Mouse (Mus musculus) embryonic stem cell, embryonic (primary cell): ENCODE measurements at regions not wholly inside any gene's neighbourhood (a gene's known extent, or its start where the extent isn't known, plus 50 kb on each side); places are given as distances from the start of the nearest gene placed in this dataset.

Experiments used
- CTCF ChIA-PET, 4 experiments: fragments of 300-600 bp in 2 of 4; fragments of 350-600 bp in 2 of 4; sonication (Branson Sonifier 250); formaldehyde crosslinking; loops; one replicate each; lab custom pipeline; 2022; ENCODE audit warnings: inconsistent platforms in 2 of 4; lab: Charles Lee
- POLR2A ChIA-PET, 4 experiments: fragments of 300-600 bp in 2 of 4; fragments of 350-600 bp in 2 of 4; sonication (Branson Sonifier 250); formaldehyde crosslinking; loops; one replicate each; lab custom pipeline; 2022; ENCODE audit warnings: antibody characterized with exemption in 4 of 4, inconsistent platforms in 1 of 4; lab: Charles Lee

DNA sequence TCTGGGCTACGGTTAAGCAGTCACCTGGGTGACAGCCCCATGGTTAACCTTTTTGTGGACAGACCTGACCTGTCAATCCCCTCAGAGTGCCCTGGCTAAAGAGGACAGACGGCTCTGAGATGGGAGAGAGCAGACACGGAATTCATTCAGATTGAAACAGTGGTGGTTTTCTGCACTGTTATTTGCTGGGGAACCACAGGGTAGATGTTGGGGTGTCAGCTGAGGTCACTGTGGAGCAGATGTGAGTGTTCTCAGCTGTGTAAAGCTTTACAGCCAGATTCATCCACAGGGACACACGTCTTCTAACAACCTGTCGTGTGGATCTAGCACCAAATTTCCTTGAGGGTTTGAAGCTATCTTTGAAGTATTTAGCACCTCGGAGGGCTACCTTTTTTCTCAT, 97.3 kb upstream of the Fut8 start:
- ChIA-PET POLR2A (no interaction called here), CTCF (no interaction called here)

- ChIA-PET POLR2A (no interaction called here), CTCF (no interaction called here)
Measured at GRCm38 (mm10) chr12:77140141-77140540, 97.8 kb upstream of the Fut8 start.

DNA sequence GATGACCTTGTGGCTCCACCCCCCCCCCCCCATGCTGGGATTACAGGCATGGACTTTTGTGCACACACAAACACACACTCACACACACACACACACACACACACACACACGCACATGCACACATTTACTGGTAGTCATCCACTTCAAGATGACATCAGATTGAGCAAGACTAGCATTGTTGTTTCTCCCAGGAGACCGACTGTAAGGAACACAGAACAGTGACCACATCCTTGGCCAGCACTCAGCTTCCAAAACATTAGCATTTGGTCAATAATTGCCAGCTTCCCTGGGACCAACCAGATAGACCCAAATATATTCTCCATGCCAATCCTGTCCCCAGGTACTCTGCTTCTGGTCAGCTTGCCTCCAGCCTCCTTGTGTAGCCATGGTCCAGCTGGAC, 98.2 kb upstream of the Fut8 start:
- CTCF ChIA-PET = interaction anchor here in 1 of 4 experiments (0.6 kb wide), 1 partner anchor 87 kb away, joined by 3 read pairs; no protein-coding TSS in a partner anchor
- POLR2A ChIA-PET = no interaction called here

- POLR2A ChIA-PET = interaction anchor here in 1 of 4 experiments (0.8 kb wide), 1 partner anchor 58 kb away, joined by 4 read pairs; no protein-coding TSS in a partner anchor
- CTCF ChIA-PET = interaction anchor here in 1 of 4 experiments (0.5 kb wide), 1 partner anchor 173 kb away, joined by 3 read pairs; no protein-coding TSS in a partner anchor
Measured at GRCm38 (mm10) chr12:77138506-77139201, 99.3 kb upstream of the Fut8 start.

- CTCF ChIA-PET = interaction anchor here in 1 of 4 experiments (0.6 kb wide), 1 partner anchor 530 kb away, joined by 9 read pairs; no protein-coding TSS in a partner anchor
- POLR2A ChIA-PET = no interaction called here
Measured at GRCm38 (mm10) chr12:77137291-77137830, 100.6 kb upstream of the Fut8 start.

DNA sequence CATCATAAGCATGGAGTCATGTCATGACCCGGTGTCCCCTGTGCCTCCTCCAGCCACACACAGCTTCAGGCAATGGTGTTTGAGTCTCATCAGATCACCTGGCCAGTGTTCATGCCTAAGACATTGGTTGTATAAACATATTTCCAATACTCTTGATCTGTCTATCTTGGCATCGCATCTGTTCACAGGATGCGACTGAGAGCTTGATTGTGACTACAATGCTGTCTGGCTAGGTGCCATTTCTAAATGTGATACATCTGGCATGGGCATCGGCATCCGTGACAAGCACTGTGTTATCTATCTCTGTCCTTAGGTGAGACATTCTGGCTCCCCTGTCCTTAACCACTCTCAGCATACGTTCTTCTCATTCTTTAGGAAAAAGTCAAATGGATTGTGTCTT, 102.3 kb upstream of the Fut8 start:
- ChIA-PET POLR2A (no interaction called here), CTCF (interaction anchor here in 1 of 4 experiments (0.7 kb wide), 1 partner anchor 83 kb away, joined by 5 read pairs; no protein-coding TSS in a partner anchor)

GRCm38 (mm10) chr12:77135067-77135466, 102.9 kb upstream of the Fut8 start:
- POLR2A ChIA-PET = no interaction called here
- CTCF ChIA-PET = no interaction called here

DNA sequence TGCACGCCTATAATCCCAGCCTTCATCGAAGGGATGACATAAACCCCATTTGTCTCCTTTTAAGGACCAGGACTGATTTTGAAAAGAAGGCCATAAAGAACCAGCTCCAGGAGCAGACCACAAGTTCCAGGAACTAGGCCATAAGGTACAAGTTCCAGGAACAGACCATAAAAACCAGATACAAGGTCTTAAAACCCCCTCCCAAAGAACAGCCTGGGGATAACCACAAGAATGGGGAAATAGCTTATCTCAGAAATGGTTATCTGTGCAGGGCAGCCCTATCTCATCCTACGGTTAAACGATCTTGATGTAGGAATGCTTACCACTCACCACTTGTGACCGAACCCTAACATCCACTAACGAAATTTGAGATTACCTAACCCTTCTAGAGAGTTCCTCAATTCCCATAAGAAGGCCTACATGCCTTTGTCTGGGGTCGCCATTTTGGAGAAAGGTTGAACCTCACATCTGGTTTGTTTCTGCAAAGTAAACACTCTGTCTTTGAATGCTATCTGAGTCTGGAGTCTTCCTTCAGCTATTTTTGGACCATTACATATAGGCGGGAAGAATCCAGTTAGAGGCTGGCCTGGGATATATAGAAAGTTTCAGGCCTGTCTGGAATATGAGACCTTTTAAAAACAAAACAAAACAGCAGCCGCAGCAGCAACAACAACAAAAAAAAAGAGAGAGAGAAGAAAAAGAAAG, 103.5 kb upstream of the Fut8 start:
- ChIA-PET CTCF (no interaction called here), POLR2A (no interaction called here)

GRCm38 (mm10) chr12:77133465-77134305, 104.2 kb upstream of the Fut8 start:
- CTCF ChIA-PET = no interaction called here
- POLR2A ChIA-PET = no interaction called here

GRCm38 (mm10) chr12:77131328-77131727, 106.6 kb upstream of the Fut8 start:
- CTCF ChIA-PET = no interaction called here
- POLR2A ChIA-PET = interaction anchor here in 2 of 4 experiments (1.5 kb wide), 2 partner anchors 11 to 12 kb away, joined by 4 to 5 read pairs; no protein-coding TSS in a partner anchor

DNA sequence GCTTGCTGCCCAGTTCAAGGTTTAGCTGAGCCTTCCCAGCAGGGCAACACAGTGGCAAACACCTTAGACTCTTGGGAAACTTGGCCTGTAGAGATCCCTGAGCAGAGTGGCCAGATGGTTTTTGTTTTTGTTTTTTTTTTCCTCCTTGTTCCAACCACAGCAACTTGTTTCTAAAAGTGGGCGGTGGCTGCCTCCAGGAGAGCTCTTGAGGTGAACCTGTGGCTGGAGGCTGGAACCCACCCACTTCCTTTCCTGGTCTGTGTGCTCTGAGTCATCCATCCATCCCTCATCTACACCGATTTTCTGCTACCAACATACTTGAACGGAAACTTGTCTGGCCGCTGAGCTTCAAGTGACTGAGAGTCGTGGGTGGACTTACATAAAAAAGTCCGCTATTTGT, 107.4 kb upstream of the Fut8 start:
- ChIA-PET CTCF (no interaction called here), POLR2A (interaction anchor here in 2 of 4 experiments (1.0 to 1.5 kb wide), 3 partner anchors 12 to 58 kb away, joined by 4 to 5 read pairs (median 4); no protein-coding TSS in a partner anchor)

- ChIA-PET POLR2A (no interaction called here), CTCF (no interaction called here)
Measured at GRCm38 (mm10) chr12:77124267-77124666, 113.7 kb upstream of the Fut8 start.

DNA sequence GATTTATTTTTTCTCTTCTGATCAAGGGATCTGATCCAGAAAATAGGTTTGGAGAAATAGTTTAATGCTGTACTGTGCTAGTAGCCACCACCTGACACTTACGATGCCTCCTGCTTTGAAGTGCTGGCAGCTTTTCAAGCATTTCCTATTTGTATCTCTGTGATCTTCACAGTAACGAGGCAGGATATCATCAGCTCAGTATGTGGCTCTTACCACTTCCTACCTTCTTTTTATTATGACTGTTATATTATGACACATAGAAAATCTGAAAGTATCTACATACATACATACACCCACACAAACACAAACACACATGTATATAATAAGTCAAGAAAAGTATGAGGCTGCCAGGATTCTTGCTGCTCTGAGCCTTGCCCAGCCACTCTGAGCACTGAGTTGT, 124.4 kb upstream of the Fut8 start:
- ChIA-PET POLR2A (no interaction called here), CTCF (no interaction called here)

GRCm38 (mm10) chr12:77112133-77112532, 125.8 kb upstream of the Fut8 start:
- ChIA-PET POLR2A (no interaction called here), CTCF (no interaction called here)

GRCm38 (mm10) chr12:77107251-77107650, 130.7 kb upstream of the Fut8 start:
- POLR2A ChIA-PET = no interaction called here
- CTCF ChIA-PET = no interaction called here

GRCm38 (mm10) chr12:77105887-77106600, 131.9 kb upstream of the Fut8 start:
- ChIA-PET POLR2A (no interaction called here), CTCF (no interaction called here)

- ChIA-PET POLR2A (no interaction called here), CTCF (no interaction called here)
Measured at GRCm38 (mm10) chr12:77100482-77100881, 137.4 kb upstream of the Fut8 start.

DNA sequence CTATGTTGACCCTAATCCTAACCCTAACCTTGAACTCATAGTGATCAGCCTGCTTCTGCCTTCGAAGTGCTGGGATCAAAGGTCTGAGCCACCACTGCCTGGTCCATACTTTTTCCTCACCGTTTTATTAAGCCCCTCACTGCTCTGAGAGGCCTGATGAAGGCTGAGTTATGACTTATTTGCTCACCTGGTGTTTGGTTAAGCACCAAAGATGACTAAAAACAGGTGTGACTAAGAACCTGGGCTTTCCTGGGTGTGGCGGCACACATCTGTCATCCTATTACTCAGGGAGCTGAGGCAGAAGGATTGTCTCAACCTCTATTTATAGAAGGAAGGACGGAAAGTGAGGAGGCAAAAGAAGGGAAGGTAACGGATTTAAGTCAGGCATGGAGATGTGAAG, 137.5 kb upstream of the Max start:
- ChIA-PET CTCF (no interaction called here), POLR2A (no interaction called here)

DNA sequence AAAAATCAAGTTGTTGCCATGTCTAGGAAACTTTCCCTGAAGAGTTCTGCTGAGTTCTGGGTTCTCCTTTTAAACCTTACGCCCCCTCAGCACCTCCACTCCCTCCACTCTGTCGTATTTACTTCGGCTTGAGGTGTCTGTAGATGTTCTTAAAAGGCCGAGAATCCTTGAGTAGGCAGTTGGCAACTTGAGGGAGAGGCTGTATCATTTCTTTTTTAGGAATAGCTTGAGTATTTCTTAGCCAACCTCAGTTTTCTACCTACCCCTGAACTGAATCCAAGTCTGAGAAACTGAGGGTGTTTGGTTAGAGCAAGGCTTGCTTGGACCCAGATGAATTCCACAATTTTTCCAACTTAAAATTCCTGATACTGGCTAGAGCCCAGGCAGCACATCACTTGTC, 136.8 kb upstream of the Max start:
- ChIA-PET CTCF (no interaction called here), POLR2A (no interaction called here)
